Mouse (Mus musculus) ES-Bruce4 (cell line): ENCODE results near the gene Rrp1b.

Experiments
- CTCF ChIP-seq: IDR thresholded peaks from one replicate; pipeline ENCODE4 v1.8.1; 2011; ENCODE audit warnings: low read depth, low read length
- EP300 ChIP-seq: IDR thresholded peaks from 2 replicates; pipeline ENCODE4 v1.6.1; 2011; ENCODE audit warnings: low read depth, low read length; ENCODE audit not compliant: insufficient read depth
- POLR2A ChIP-seq: IDR thresholded peaks from one replicate; pipeline ENCODE4 v1.8.1; 2011; ENCODE audit warnings: low read length; ENCODE audit not compliant: insufficient read depth

GRCm38 (mm10) chr17:31986915-31987314 is 49.0 kb upstream of the Rrp1b start:
- TF ChIP-seq CTCF (no peak), EP300 (no peak), POLR2A (no peak)
